Mouse (Mus musculus): ENCODE results near the gene 1500015O10Rik.

1500015O10Rik gene

DNA sequence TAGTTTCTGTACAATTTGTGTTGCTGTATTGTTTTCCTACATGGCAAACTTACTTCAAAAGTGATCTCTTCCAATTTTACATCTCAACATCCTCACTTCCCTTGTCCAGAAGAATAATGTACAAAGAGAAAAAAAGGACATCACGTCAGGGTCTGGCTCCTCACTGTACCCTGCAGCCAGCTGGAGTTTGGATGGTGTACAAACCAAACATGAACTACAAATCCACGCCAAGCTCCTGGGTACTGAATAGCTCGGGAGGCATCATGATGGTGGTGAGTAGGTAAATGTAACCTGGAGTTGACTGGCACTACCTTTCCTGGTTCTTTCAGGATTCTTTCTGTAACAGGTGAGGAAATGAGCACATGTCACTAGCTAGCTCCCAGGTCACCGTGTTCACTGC, 43.7 kb downstream of the 1500015O10Rik start:
- no peak for DNase-seq (ENCODE audit: low spot score in 2 of 2)

DNA sequence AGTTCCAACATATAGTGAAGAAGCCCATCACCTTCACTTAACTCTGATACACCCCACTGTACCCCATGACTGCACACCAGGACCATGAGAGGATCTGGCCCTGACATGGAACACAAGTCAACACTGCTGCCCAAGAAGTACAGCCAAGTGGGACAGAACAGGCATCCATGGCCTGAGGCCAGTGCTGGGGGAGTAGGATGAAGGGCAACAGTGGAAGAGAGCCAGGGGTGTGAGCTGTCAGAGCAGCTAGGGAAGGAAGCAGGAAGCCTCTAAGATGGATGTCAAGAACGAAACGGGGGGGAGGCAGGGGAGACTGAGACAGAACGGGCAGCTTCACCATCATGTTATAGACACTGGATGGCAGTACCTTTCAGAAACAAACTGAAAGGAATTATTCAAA, 45.7 kb downstream of the 1500015O10Rik start:
- no peak for DNase-seq (ENCODE audit: low spot score in 2 of 2)

DNA sequence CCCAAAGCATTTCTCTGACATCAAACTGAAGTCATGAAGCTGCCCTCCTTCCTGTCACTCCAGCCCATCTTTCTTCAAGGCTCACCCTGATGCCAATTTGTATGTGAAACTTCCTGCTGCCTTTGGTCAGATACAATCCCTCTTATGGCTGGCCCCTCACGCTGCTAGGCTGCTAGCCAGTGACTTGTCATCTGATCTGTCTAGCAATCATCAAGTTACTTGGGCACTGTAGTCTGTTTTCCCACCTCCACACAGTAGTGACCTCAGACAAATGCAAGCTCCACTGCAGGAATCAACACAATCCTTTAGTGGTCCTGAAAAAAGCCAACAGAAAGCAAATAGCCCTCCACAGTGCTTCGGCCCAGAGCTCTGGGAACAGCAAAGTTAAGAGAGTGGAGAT, 50.8 kb downstream of the 1500015O10Rik start:
- DNase-seq (ENCODE audit: low spot score in 2 of 2) = no peak

DNA sequence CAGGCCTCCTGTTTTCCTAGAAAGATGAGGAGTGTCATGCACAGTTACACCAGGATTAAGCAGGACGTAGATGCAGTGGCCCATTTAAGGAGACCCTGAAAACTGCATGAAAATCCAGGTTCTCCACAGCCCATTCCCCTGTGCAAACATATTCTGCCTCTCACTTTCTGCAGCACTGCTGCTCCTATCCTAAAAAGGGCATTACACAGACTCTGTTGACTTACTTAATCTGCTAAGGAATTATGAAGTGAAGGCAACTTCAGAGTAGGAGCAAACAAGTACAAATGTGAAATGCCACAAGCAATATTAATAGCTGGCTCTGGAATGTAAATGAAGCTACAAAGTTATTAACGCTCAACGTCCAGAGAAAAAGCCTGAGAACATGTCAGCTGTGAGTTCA, 51.3 kb downstream of the 1500015O10Rik start:
- DNase-seq (ENCODE audit: low spot score in 2 of 2) = no peak

- no peak for DNase-seq (ENCODE audit: low spot score in 2 of 2)
Measured at GRCm38 (mm10) chr1:43782680-43783079, 52.3 kb downstream of the 1500015O10Rik start.

DNA sequence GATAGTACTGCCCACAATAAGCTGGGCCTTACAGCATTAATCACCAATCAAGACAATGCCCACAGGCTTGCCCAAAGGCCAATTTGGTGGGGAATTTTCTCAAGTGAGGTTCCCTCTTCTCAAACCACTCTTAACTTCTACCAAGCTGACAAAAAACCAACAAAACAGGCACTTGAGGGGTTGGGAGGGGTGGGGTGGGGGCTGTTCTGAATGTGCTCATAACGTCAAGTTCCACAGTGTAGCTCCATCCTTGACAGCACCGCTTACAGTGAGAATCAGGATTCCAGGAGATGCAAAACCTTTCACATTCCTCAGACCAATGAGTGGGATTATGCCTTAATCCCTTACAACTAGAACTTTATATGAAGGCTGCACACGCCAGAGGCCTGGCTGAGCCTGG, 52.8 kb downstream of the 1500015O10Rik start:
- DNase-seq (ENCODE audit: low spot score in 2 of 2) = no peak

GRCm38 (mm10) chr1:43785316-43785715, 54.9 kb downstream of the 1500015O10Rik start:
- no peak for DNase-seq (ENCODE audit: low spot score in 2 of 2)

DNA sequence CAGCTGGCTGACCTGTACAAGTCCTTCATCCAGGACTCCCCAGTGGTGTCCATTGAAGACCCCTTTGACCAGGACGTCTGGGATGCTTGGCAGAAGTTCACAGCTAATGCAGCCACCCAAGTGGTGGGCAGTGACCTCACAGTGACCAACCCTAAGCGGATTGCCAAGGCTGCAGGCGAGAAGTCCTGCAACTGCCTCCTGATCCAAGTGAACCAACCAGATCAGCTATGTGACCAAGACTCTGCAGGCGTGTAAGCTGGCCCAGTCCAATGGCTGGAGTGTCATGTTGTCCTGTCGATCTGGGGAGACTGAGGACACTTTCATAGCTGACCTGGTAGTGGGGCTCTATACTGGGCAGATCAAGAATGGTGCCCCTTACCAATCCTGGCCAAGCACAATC, 56.3 kb downstream of the 1500015O10Rik start:
- no peak for DNase-seq (ENCODE audit: low spot score in 2 of 2)

- DNase-seq (ENCODE audit: low spot score in 2 of 2) = no peak
Measured at GRCm38 (mm10) chr1:43789765-43790164, 59.4 kb downstream of the 1500015O10Rik start.

All from spleen, postnatal 10 days (tissue).